Mouse (Mus musculus) testis, adult 2 months (tissue): ENCODE results near the gene Cdkn1b. TPM values are rescaled to one million over a fixed set of nuclear protein-coding genes. Genes with fewer than 3 reads are reported as not detected.

Source experiments
- H3K27ac ChIP-seq: fragments of 200-500 bp; 2 replicates; pipeline ENCODE4 v1.5.1; 2012; ENCODE audit warnings: low read depth, low read length; ENCODE audit not compliant: control insufficient read depth, insufficient read depth
- H3K27me3 ChIP-seq: fragments of 200-500 bp; 2 replicates; pipeline ENCODE4 v1.6.1; 2012; ENCODE audit warnings: mild to moderate bottlenecking, low read length, moderate library complexity; ENCODE audit not compliant: control insufficient read depth, insufficient read depth
- H3K36me3 ChIP-seq: fragments of 200-500 bp; 2 replicates; pipeline ENCODE4 v1.6.1; 2012; ENCODE audit warnings: mild to moderate bottlenecking, low read length; ENCODE audit not compliant: control insufficient read depth, insufficient read depth
- H3K4me1 ChIP-seq: fragments of 200-500 bp; 2 replicates; pipeline ENCODE4 v1.6.1; 2012; ENCODE audit warnings: low read length; ENCODE audit not compliant: control insufficient read depth, insufficient read depth
- H3K4me3 ChIP-seq: fragments of 200-500 bp; 2 replicates; pipeline ENCODE4 v1.5.1; 2012; ENCODE audit warnings: low read depth, mild to moderate bottlenecking, low read length, moderate library complexity, mixed read lengths; ENCODE audit not compliant: control insufficient read depth
- CTCF ChIP-seq: fragments of 200-500 bp; IDR thresholded peaks from 2 replicates; pipeline ENCODE4 v1.5.1; 2012; ENCODE audit warnings: low read depth, mild to moderate bottlenecking, inconsistent platforms, low read length, moderate library complexity; ENCODE audit not compliant: control insufficient read depth, insufficient read depth, insufficient replicate concordance
- POLR2A ChIP-seq: fragments of 200-500 bp; IDR thresholded peaks from 2 replicates; pipeline ENCODE4 v1.6.1; 2012; ENCODE audit warnings: low read depth, mild to moderate bottlenecking, inconsistent platforms, low read length, moderate library complexity; ENCODE audit not compliant: control insufficient read depth
- polyA plus RNA-seq: library from polyadenylated mRNA; depleted of rRNA; stranded (reverse); fragments of >200 nt; gene quantifications from 2 replicates; pipeline ENCODE4 v1.2.3, GENCODE M21; 2012

Gene Cdkn1b
- polyA plus RNA-seq, 1 experiment = 3.0 TPM

DNA sequence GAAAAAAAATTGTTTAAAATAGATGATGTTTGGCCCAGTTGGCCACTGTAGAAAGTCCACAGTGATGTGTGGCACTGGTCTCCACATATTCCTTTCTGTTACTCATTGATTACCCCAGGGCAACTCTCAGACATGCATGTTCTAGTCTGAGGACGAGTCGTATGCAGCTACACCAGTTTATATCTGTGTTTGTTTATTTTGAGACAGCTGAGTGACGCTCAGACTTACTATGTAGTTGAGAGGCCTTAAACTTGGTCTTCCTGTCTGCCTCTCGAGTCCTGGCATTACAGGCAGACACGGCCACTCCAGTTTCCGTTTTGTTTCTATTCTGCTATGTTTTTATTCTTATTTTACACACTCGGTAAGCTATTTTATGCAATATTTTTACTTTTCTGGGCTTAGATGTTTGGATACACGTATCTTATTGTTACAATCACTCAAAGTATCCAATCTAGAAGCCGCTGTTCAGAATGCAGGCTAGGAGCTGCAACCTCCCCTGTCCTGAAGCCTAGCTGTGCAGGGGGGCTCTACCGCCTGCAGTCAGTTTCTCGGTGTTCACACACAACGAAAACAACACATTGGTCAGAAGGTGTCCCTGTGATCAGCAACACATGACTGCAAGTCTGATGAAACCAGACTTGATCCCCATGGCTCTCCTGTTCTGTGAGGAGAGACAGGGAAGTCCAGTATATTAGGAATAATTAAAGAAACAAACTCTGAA, 12.4 kb downstream of the Cdkn1b start:
- Histone ChIP-seq H3K4me3 (no peak overlapping the region), H3K27ac (no peak overlapping the region), H3K27me3 (no peaks in the 10 kb centered on the region), H3K4me1 (peaks cover 9% of the 10 kb centered on the region), H3K36me3 (no peaks in the 10 kb centered on the region)
- no peak for TF ChIP-seq POLR2A
- TF ChIP-seq CTCF = no peak

DNA sequence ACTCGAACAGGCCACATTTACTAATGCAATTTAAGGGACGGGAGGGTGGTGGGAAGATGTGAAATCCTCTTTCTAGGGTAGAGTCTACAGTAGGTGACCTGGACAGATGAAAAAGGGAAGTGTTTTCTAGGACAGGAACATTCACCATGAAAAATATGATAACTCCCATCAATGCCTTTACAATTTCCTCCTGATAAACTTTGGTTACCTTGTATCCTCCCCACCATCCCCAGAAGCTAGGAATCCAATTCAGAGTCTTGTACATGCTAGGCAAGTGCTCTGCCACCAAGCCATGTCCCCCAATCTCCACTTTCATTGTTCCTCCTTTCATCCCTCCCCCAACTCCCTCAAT, 13.0 kb downstream of the Cdkn1b start:
- Histone ChIP-seq H3K4me1 (peaks cover 9% of the 10 kb centered on the region), H3K36me3 (no peaks in the 10 kb centered on the region), H3K4me3 (no peak overlapping the region), H3K27ac (no peak overlapping the region), H3K27me3 (no peaks in the 10 kb centered on the region)
- TF ChIP-seq CTCF = no peak
- TF ChIP-seq POLR2A = no peak

DNA sequence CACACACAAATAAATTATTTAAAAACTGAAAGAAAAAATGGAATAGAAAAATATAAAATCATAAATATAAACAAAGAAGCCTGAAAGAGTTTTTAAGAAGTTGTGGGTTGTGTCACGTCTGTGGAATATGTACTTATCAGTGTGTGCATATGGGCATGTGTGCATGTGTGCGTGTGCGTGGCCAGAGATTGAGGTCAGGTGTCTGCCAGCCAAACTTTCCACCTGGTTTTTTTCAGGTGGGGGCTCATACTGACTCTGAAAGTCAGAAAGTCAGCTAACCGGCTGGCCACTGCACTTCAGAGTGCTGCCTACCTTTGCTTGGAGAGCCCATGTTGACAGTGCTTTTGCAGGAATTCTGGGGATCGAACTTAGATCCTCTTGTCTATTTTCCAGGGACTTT, 14.1 kb downstream of the Cdkn1b start:
- H3K36me3 ChIP-seq = no peaks in the 10 kb centered on the region
- no peak overlapping the region for H3K27ac ChIP-seq
- no peak for TF ChIP-seq POLR2A
- no peak for TF ChIP-seq CTCF
- H3K27me3 ChIP-seq = no peaks in the 10 kb centered on the region
- peaks cover 3% of the 10 kb centered on the region for H3K4me1 ChIP-seq
- no peak overlapping the region for H3K4me3 ChIP-seq

DNA sequence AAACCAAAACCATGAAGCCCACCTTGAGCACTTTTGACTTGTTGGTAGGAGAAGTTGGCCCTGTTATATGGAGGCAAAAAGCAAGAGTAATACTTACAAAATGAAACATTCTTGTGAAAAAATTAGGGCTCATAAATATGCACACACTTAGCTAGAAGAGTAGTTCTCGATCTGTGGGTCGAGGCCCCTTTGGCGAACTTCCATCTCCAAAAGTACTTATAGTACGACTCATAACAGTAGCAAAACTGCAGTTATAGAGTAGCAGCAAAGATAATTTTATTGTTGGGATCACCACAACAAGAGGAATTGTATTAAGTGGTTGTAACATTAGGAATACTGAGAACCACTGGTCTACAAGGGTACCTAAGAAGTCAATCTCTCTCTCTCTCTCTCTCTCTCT, 19.6 kb downstream of the Cdkn1b start:
- TF ChIP-seq POLR2A (no peak), CTCF (no peak)
- no peaks in the 10 kb centered on the region for H3K36me3 ChIP-seq
- H3K4me3 ChIP-seq = no peak overlapping the region

DNA sequence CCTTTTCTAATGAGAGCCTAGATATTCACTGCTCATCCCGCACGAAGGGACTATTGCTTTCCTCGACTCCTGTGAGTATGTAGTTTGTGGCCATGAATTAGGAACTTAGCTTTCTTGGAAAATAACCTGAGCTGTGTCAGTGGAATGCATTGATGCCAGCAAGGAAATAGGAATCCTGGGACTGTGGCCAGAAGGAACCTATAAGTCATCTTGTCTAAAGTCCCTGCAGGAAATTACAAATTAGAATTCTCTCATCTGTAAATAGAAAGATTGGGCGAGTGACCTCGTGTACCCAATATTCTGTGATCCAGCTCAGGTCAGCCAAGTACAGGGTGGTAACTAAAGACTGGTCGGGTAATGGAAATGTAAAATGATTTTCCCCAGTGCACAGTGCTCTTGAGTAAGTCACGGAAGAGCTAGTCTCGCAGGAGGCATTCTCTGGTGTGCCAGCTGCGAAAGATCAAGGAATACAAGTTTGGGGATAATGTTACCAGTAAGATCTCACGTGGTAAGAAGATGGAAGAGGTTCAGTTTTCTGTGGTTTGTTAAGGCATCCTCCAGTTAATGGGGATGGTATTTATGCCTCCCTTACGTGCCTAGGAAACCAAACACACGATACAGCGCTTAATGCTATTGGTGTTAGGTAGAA, 23.7 kb downstream of the Cdkn1b start:
- H3K27me3 ChIP-seq = no peaks in the 10 kb centered on the region
- peaks cover 3% of the 10 kb centered on the region for H3K4me1 ChIP-seq
- no peak for TF ChIP-seq CTCF
- no peak for TF ChIP-seq POLR2A
- no peak overlapping the region for H3K27ac ChIP-seq
- no peak overlapping the region for H3K4me3 ChIP-seq
- no peaks in the 10 kb centered on the region for H3K36me3 ChIP-seq

More for the DNA sequence above, 19.6 kb downstream of the Cdkn1b start:
- Histone ChIP-seq H3K27ac (no peak overlapping the region), H3K27me3 (no peaks in the 10 kb centered on the region), H3K4me1 (no peaks in the 10 kb centered on the region)

DNA sequence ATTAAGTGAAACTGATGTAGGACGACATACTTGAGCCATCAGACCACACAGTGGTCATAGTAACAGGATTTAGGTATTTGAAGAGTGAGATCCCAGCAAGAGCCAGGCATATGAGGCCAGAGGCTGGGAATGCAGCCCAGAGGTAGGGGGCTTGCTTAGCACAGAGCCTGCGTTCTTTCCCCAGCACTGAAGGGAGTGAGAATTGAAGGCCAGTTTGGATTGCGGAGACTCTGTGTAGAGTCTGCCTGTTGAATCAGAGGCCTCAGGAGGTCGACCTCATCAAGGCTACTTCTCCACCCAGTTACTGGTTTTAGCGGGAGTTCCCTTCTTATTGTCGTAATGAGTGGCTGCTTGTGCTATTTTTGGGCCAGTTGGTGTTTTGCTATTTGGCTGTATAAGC, 25.9 kb downstream of the Cdkn1b start:
- no peak for TF ChIP-seq CTCF
- TF ChIP-seq POLR2A = no peak
- Histone ChIP-seq H3K4me3 (no peak overlapping the region), H3K27me3 (no peaks in the 10 kb centered on the region), H3K36me3 (no peaks in the 10 kb centered on the region), H3K4me1 (peaks cover 3% of the 10 kb centered on the region), H3K27ac (no peak overlapping the region)

DNA sequence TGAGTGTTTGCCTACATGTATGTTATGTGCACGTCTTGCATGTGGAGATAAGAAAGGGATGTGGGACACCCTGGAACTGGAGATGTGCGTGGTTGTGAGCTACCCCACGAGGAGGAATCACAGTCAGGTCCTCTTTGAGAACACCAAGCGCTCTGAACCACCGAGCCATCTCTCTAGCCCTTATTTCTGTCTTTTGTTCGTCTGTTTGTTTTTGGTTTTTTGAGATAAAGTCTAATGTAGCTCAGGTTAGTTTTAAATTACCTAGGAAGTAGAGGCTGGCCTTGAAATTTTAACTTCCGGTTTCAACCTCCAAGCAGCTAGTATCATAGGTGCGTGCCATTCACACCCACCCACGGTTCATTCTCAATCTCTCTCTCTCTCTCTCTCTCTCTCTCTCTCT, 26.7 kb downstream of the Cdkn1b start:
- Histone ChIP-seq H3K27me3 (no peaks in the 10 kb centered on the region), H3K27ac (no peak overlapping the region), H3K4me3 (no peak overlapping the region), H3K36me3 (no peaks in the 10 kb centered on the region), H3K4me1 (peaks cover 3% of the 10 kb centered on the region)
- no peak for TF ChIP-seq POLR2A
- no peak for TF ChIP-seq CTCF
